Mouse (Mus musculus) sigmoid colon, adult 10 weeks (tissue): Measurements from ENCODE around the gene Trim68. TPM values are rescaled to one million over a fixed set of nuclear protein-coding genes. Genes with fewer than 3 reads are reported as not detected.

Source experiments
- polyA plus RNA-seq: library from polyadenylated mRNA; stranded (reverse); fragments of 350-450 nt; fragmentation: Illumina TruSeq; extraction: RNeasy Lipid Tissue Mini Kit (QIAGEN cat#74804); gene quantifications from one replicate; pipeline ENCODE4 v1.2.3, GENCODE M21; 2014; ENCODE audit warnings: low read depth, low replicate concordance

Gene Trim68
- polyA plus RNA-seq = 12.6 TPM

GRCm38 (mm10) chr7:102686944-102687501 lies at the start of gene Trim68:
Gene Trim68, minus strand, starts transcription at chr7:102687327.

GRCm38 (mm10) chr7:102727391-102727790 lies 40.3 kb upstream of the Trim68 start, which contains the start of gene Olfr559:
Gene Olfr559, minus strand, starts transcription at chr7:102727491.

GRCm38 (mm10) chr7:102718970-102719369 lies 31.8 kb upstream of the Trim68 start, which contains the start of gene Olfr33:
Gene Olfr33, minus strand, starts transcription at chr7:102719070.

GRCm38 (mm10) chr7:102701915-102702314 lies 14.8 kb upstream of the Trim68 start, which contains the start of gene Olfr558:
Gene Olfr558, plus strand, starts transcription at chr7:102702215.

GRCm38 (mm10) chr7:102695358-102696125 lies 8.4 kb upstream of the Trim68 start, which contains the start of gene Olfr557:
Gene Olfr557, plus strand, starts transcription at chr7:102695910.

GRCm38 (mm10) chr7:102664599-102664998 lies 22.5 kb downstream of the Trim68 start, which contains the start of gene Olfr556:
Gene Olfr556, plus strand, starts transcription at chr7:102664899.

GRCm38 (mm10) chr7:102658523-102658922 lies 28.6 kb downstream of the Trim68 start, which contains the start of gene Olfr555:
Gene Olfr555, plus strand, starts transcription at chr7:102658823.

GRCm38 (mm10) chr7:102638132-102638531 lies 49.0 kb downstream of the Trim68 start, which contains the start of gene Olfr554:
Gene Olfr554, plus strand, starts transcription at chr7:102638432.

Other genes with a start within 250 kb of the Trim68 start
- 39.3 TPM for gene Rrm1, start 245.6 kb downstream of the Trim68 start, polyA plus RNA-seq
- not detected for gene Olfr543, start 205.6 kb downstream of the Trim68 start, polyA plus RNA-seq
- gene Olfr544, start 199.0 kb downstream of the Trim68 start, polyA plus RNA-seq = not detected
- gene Olfr545, start 187.8 kb downstream of the Trim68 start, polyA plus RNA-seq = not detected
- not detected for gene Olfr547, start 152.6 kb downstream of the Trim68 start, polyA plus RNA-seq
- gene Olfr548-ps1, start 146.4 kb downstream of the Trim68 start, polyA plus RNA-seq = not detected
- gene Olfr549, start 137.5 kb downstream of the Trim68 start, polyA plus RNA-seq = not detected
- 18.4 TPM for gene Trim21, start 121.8 kb downstream of the Trim68 start, polyA plus RNA-seq
- not detected for gene Olfr550, start 115.9 kb downstream of the Trim68 start, polyA plus RNA-seq
- not detected for gene Olfr551, start 95.4 kb downstream of the Trim68 start, polyA plus RNA-seq
- gene Olfr552, start 89.6 kb downstream of the Trim68 start, polyA plus RNA-seq = not detected
- not detected for gene Olfr553, start 69.1 kb downstream of the Trim68 start, polyA plus RNA-seq
- gene Olfr554, start 48.9 kb downstream of the Trim68 start, polyA plus RNA-seq = not detected
- not detected for gene Olfr555, start 28.5 kb downstream of the Trim68 start, polyA plus RNA-seq
- gene Olfr556, start 22.4 kb downstream of the Trim68 start, polyA plus RNA-seq = not detected
- not detected for gene Olfr557, start 8.6 kb upstream of the Trim68 start, polyA plus RNA-seq
- gene Olfr558, start 14.9 kb upstream of the Trim68 start, polyA plus RNA-seq = 5.8 TPM
- not detected for gene Olfr33, start 31.7 kb upstream of the Trim68 start, polyA plus RNA-seq
- not detected for gene Olfr559, start 40.2 kb upstream of the Trim68 start, polyA plus RNA-seq
- 2.3 TPM for gene Olfr560, start 72.0 kb upstream of the Trim68 start, polyA plus RNA-seq
- gene Olfr78, start 72.1 kb upstream of the Trim68 start, polyA plus RNA-seq = 25.4 TPM
- gene Olfr561, start 83.9 kb upstream of the Trim68 start, polyA plus RNA-seq = not detected
- not detected for gene Olfr564, start 116.2 kb upstream of the Trim68 start, polyA plus RNA-seq
- not detected for gene Olfr566, start 171.4 kb upstream of the Trim68 start, polyA plus RNA-seq
- gene Olfr568, start 189.8 kb upstream of the Trim68 start, polyA plus RNA-seq = not detected
- gene Olfr569, start 203.6 kb upstream of the Trim68 start, polyA plus RNA-seq = not detected
- not detected for gene Olfr570, start 207.2 kb upstream of the Trim68 start, polyA plus RNA-seq
- not detected for gene Olfr571, start 230.2 kb upstream of the Trim68 start, polyA plus RNA-seq
- gene Olfr572, start 237.1 kb upstream of the Trim68 start, polyA plus RNA-seq = not detected